ENCODE assay signal across 8 mouse cellular contexts in genomic region chr7:4478021-4478795, GRCm38 (mm10). TPM values are rescaled to one million over a fixed set of nuclear protein-coding genes. Genes with fewer than 3 reads are reported as not detected.
DNase-seq lines count a peak whose midpoint lies in the region; ATAC-seq lines count a peak whose summit lies in the region.

No protein-coding gene starts in this region.

- under 1% methylated on average over 39 of the region's 39 CpGs for WGBS in hindbrain, embryonic 14.5 days

- peaks cover 5% of the 10 kb centered on the region for H3K4me1 ChIP-seq in hindbrain, embryonic 14.5 days (replicated peaks; ENCODE audit: control insufficient read depth, insufficient read depth, low read length)

- H3K9ac ChIP-seq in hindbrain, embryonic 14.5 days: peak overlapping the region; percentile 49

- DNase-seq in ZHBTc4 (ENCODE audit: low read depth, low spot score): peak; percentile 97
- DNase-seq in cerebellum, postnatal 25 days: peak; percentile 77 to 82
- peak; percentile 77 for DNase-seq in gastrocnemius, adult 18-20 months (ENCODE audit: low spot score)
- peak; percentile 74 for DNase-seq in hindbrain, embryonic 14.5 days (ENCODE audit: low spot score)
- DNase-seq in left cerebral cortex, postnatal 10 days (ENCODE audit: extremely low spot score in 1 of 2, low spot score in 2 of 2): peak; percentile 69 to 80
- peak; percentile 61 for DNase-seq in right cerebral cortex, postnatal 14 days
- no peak for DNase-seq in T-cell, adult 2 months (ENCODE audit: low spot score)

- intact Hi-C loops in left cerebral cortex, postnatal 10 days (cut with DNase I): no loop called here

- H3K27ac ChIP-seq in hindbrain, embryonic 14.5 days: peak overlapping the region; percentile 3; the same call in 1 of the 2 replicates

- H3K27me3 ChIP-seq in hindbrain, embryonic 14.5 days (ENCODE audit: control insufficient read depth, insufficient read depth, low read length): peaks cover 27% of the 10 kb centered on the region

- ATAC-seq in hindbrain, embryonic 14.5 days (ENCODE audit: low FRiP score): peak; percentile 95
- peak; percentile 17; the same call in 1 of the 2 replicates for ATAC-seq in megakaryocyte, adult 5-6 weeks (ENCODE audit: poor library complexity, severe bottlenecking)

- peak overlapping the region; percentile 71 for H3K4me2 ChIP-seq in hindbrain, embryonic 14.5 days (replicated peaks)

- peaks cover 19% of the 10 kb centered on the region for H3K36me3 ChIP-seq in hindbrain, embryonic 14.5 days (replicated peaks; ENCODE audit: control insufficient read depth, insufficient read depth)

- H3K4me3 ChIP-seq in hindbrain, embryonic 14.5 days (replicated peaks; ENCODE audit: low read length): peak overlapping the region; percentile 39

- no peaks in the 10 kb centered on the region for H3K9me3 ChIP-seq in hindbrain, embryonic 14.5 days (ENCODE audit: control insufficient read depth, low read length)

RNA-seq across cellular contexts. Expression of gene Eps8l1, which starts 17.7 kb away (rescaled TPM):
- 1 to 10 TPM; 1.9 to 3.5 TPM for total RNA-seq in gastrocnemius, adult 18-20 months (2021)
- 6.6 and 7.3 TPM in 2 replicates for polyA plus RNA-seq in hindbrain, embryonic 14.5 days (2014; fragmentation: Nextera tagmentation; extraction: Ambion mirVana)
- 1 to 10 TPM; 3.0 to 4.5 TPM for total RNA-seq in left cerebral cortex, postnatal 10 days (2021)
- 1.4 and 5.3 TPM in 2 replicates for total RNA-seq in megakaryocyte, adult 5-6 weeks (2015)
- 4.5 and 5.1 TPM in 2 replicates for total RNA-seq in megakaryocyte, adult 5-6 weeks (2017)

RNA-seq across cellular contexts. Expression of gene Ppp1r12c, which starts 23.3 kb away (rescaled TPM):
- 10 to 100 TPM; 15.5 to 19.0 TPM for total RNA-seq in gastrocnemius, adult 18-20 months (2021)
- 50.1 and 54.7 TPM in 2 replicates for polyA plus RNA-seq in hindbrain, embryonic 14.5 days (2014; fragmentation: Nextera tagmentation; extraction: Ambion mirVana)
- total RNA-seq in left cerebral cortex, postnatal 10 days (2021): 100 to 1,000 TPM; 114 to 123 TPM
- 106 and 134 TPM in 2 replicates for total RNA-seq in megakaryocyte, adult 5-6 weeks (2015)
- 146 and 169 TPM in 2 replicates for total RNA-seq in megakaryocyte, adult 5-6 weeks (2017)

RNA-seq across cellular contexts. Expression of gene Rdh13, which starts 32.8 kb away (rescaled TPM):
- 10 to 100 TPM; 12.6 to 15.4 TPM for total RNA-seq in gastrocnemius, adult 18-20 months (2021)
- polyA plus RNA-seq in hindbrain, embryonic 14.5 days (2014; fragmentation: Nextera tagmentation; extraction: Ambion mirVana): 41.6 and 45.5 TPM in 2 replicates
- 10 to 100 TPM; 37.7 to 38.9 TPM for total RNA-seq in left cerebral cortex, postnatal 10 days (2021)
- total RNA-seq in megakaryocyte, adult 5-6 weeks (2015): 1.1 and 1.8 TPM in 2 replicates
- total RNA-seq in megakaryocyte, adult 5-6 weeks (2017): 4.7 and 5.4 TPM in 2 replicates

RNA-seq across cellular contexts. Expression of gene Tnnt1, which starts 38.0 kb away (rescaled TPM):
- total RNA-seq in gastrocnemius, adult 18-20 months (2021): 100 to 1,000 TPM; 656 to 752 TPM
- 1.8 and 3.9 TPM in 2 replicates for polyA plus RNA-seq in hindbrain, embryonic 14.5 days (2014; fragmentation: Nextera tagmentation; extraction: Ambion mirVana)
- 1 to 10 TPM; 2.0 to 3.1 TPM for total RNA-seq in left cerebral cortex, postnatal 10 days (2021)
- total RNA-seq in megakaryocyte, adult 5-6 weeks (2015): 2.6 and 5.8 TPM in 2 replicates
- total RNA-seq in megakaryocyte, adult 5-6 weeks (2017): 8.6 and 13.4 TPM in 2 replicates

RNA-seq across cellular contexts. Expression of gene Tnni3, which starts 45.8 kb away (rescaled TPM):
- not detected for total RNA-seq in gastrocnemius, adult 18-20 months (2021)
- polyA plus RNA-seq in hindbrain, embryonic 14.5 days (2014; fragmentation: Nextera tagmentation; extraction: Ambion mirVana): 0.36 and 0.46 TPM in 2 replicates
- not detected for total RNA-seq in left cerebral cortex, postnatal 10 days (2021)
- 5.1 and 8.8 TPM in 2 replicates for total RNA-seq in megakaryocyte, adult 5-6 weeks (2015)
- total RNA-seq in megakaryocyte, adult 5-6 weeks (2017): 1.7 TPM in 1 of 2 replicates, not detected in the other

Comparison
In these comparisons a context has a peak if more than half of its experiments do, and no peak if none do; other contexts are left out.
1. RNA of gene Ppp1r12c, which starts 23.3 kb away (total RNA-seq): 106 to 169 TPM in megakaryocyte, adult 5-6 weeks and 114 to 123 TPM in left cerebral cortex, postnatal 10 days; 15.5 to 19.0 TPM in gastrocnemius, adult 18-20 months; every median in the first group is over 4 times any median in the second.